Mouse (Mus musculus) testis, adult 2 months (tissue): ENCODE measurements around the gene Ppp2ca. TPM values are rescaled to one million over a fixed set of nuclear protein-coding genes. Genes with fewer than 3 reads are reported as not detected.
"Not testable (repeated sequence)": the region's sequence is repeated elsewhere in the genome, so short reads cannot be mapped to it uniquely, and the experiment has no call there.

Experiments
- H3K27ac ChIP-seq: fragments of 200-500 bp; 2 replicates; pipeline ENCODE4 v1.5.1; 2012; ENCODE audit warnings: low read depth, low read length; ENCODE audit not compliant: control insufficient read depth, insufficient read depth
- H3K27me3 ChIP-seq: fragments of 200-500 bp; 2 replicates; pipeline ENCODE4 v1.6.1; 2012; ENCODE audit warnings: mild to moderate bottlenecking, low read length, moderate library complexity; ENCODE audit not compliant: control insufficient read depth, insufficient read depth
- H3K36me3 ChIP-seq: fragments of 200-500 bp; 2 replicates; pipeline ENCODE4 v1.6.1; 2012; ENCODE audit warnings: mild to moderate bottlenecking, low read length; ENCODE audit not compliant: control insufficient read depth, insufficient read depth
- H3K4me1 ChIP-seq: fragments of 200-500 bp; 2 replicates; pipeline ENCODE4 v1.6.1; 2012; ENCODE audit warnings: low read length; ENCODE audit not compliant: control insufficient read depth, insufficient read depth
- H3K4me3 ChIP-seq: fragments of 200-500 bp; 2 replicates; pipeline ENCODE4 v1.5.1; 2012; ENCODE audit warnings: low read depth, mild to moderate bottlenecking, low read length, moderate library complexity, mixed read lengths; ENCODE audit not compliant: control insufficient read depth
- CTCF ChIP-seq: fragments of 200-500 bp; IDR thresholded peaks from 2 replicates; pipeline ENCODE4 v1.5.1; 2012; ENCODE audit warnings: low read depth, mild to moderate bottlenecking, inconsistent platforms, low read length, moderate library complexity; ENCODE audit not compliant: control insufficient read depth, insufficient read depth, insufficient replicate concordance
- POLR2A ChIP-seq: fragments of 200-500 bp; IDR thresholded peaks from 2 replicates; pipeline ENCODE4 v1.6.1; 2012; ENCODE audit warnings: low read depth, mild to moderate bottlenecking, inconsistent platforms, low read length, moderate library complexity; ENCODE audit not compliant: control insufficient read depth
- polyA plus RNA-seq: library from polyadenylated mRNA; depleted of rRNA; stranded (reverse); fragments of >200 nt; gene quantifications from 2 replicates; pipeline ENCODE4 v1.2.3, GENCODE M21; 2012

The Ppp2ca gene
- polyA plus RNA-seq, 1 experiment, result 9.3 TPM

- no peak for TF ChIP-seq CTCF
- TF ChIP-seq POLR2A, result no peak
- no peak overlapping the region for H3K27ac ChIP-seq
- H3K4me3 ChIP-seq, result no peak overlapping the region
- H3K36me3 ChIP-seq, result no peaks in the 10 kb centered on the region
- H3K27me3 ChIP-seq, result no peaks in the 10 kb centered on the region
- no peaks in the 10 kb centered on the region; the same call in 1 of the 2 replicates for H3K4me1 ChIP-seq
Measured at GRCm38 (mm10) chr11:52106438-52106837, 8.0 kb downstream of the Ppp2ca start.

GRCm38 (mm10) chr11:52108796-52109195, 10.3 kb downstream of the Ppp2ca start:
- H3K4me3 ChIP-seq, result no peak overlapping the region
- no peaks in the 10 kb centered on the region; the same call in 1 of the 2 replicates for H3K4me1 ChIP-seq
- no peak for TF ChIP-seq POLR2A
- TF ChIP-seq CTCF, result no peak
- no peaks in the 10 kb centered on the region for H3K36me3 ChIP-seq
- H3K27me3 ChIP-seq, result no peaks in the 10 kb centered on the region
- H3K27ac ChIP-seq, result no peak overlapping the region

GRCm38 (mm10) chr11:52109421-52109820, 10.9 kb downstream of the Ppp2ca start:
- H3K27ac ChIP-seq, result no peak overlapping the region
- H3K36me3 ChIP-seq, result no peaks in the 10 kb centered on the region
- no peaks in the 10 kb centered on the region for H3K4me1 ChIP-seq
- no peak for TF ChIP-seq CTCF
- TF ChIP-seq POLR2A, result no peak
- H3K27me3 ChIP-seq, result no peaks in the 10 kb centered on the region
- H3K4me3 ChIP-seq, result no peak overlapping the region

GRCm38 (mm10) chr11:52115479-52115878, 17.0 kb downstream of the Ppp2ca start:
- Histone ChIP-seq H3K4me3 (no peak overlapping the region), H3K27me3 (no peaks in the 10 kb centered on the region), H3K4me1 (no peaks in the 10 kb centered on the region), H3K27ac (no peak overlapping the region), H3K36me3 (no peaks in the 10 kb centered on the region)
- TF ChIP-seq POLR2A, result no peak
- TF ChIP-seq CTCF, result no peak

GRCm38 (mm10) chr11:52116117-52116516, 17.6 kb downstream of the Ppp2ca start:
- H3K27ac ChIP-seq, H3K36me3 ChIP-seq, H3K4me3 ChIP-seq, H3K4me1 ChIP-seq, H3K27me3 ChIP-seq: not testable (repeated sequence)

- no peak overlapping the region for H3K4me3 ChIP-seq
- no peaks in the 10 kb centered on the region; the same call in 1 of the 2 replicates for H3K36me3 ChIP-seq
- no peak for TF ChIP-seq CTCF
- TF ChIP-seq POLR2A, result no peak
- no peaks in the 10 kb centered on the region for H3K27me3 ChIP-seq
- no peak overlapping the region for H3K27ac ChIP-seq
- no peaks in the 10 kb centered on the region for H3K4me1 ChIP-seq
Measured at GRCm38 (mm10) chr11:52117156-52117555, 18.7 kb downstream of the Ppp2ca start.

GRCm38 (mm10) chr11:52120415-52120814, 21.9 kb downstream of the Ppp2ca start:
- not testable (repeated sequence) for H3K27me3 ChIP-seq, H3K27ac ChIP-seq, H3K4me3 ChIP-seq, H3K4me1 ChIP-seq, H3K36me3 ChIP-seq

GRCm38 (mm10) chr11:52122045-52122444, 23.6 kb downstream of the Ppp2ca start:
- no peaks in the 10 kb centered on the region for H3K4me1 ChIP-seq
- no peaks in the 10 kb centered on the region; the same call in none of the 2 replicates for H3K36me3 ChIP-seq
- TF ChIP-seq POLR2A (no peak), CTCF (no peak)
- H3K27ac ChIP-seq, result no peak overlapping the region
- no peak overlapping the region for H3K4me3 ChIP-seq
- H3K27me3 ChIP-seq, result no peaks in the 10 kb centered on the region
